ENCODE assay signal across 18 mouse cellular contexts in genomic region chr16:62459949-62460551, GRCm38 (mm10).
"Had no signal": no experiment of that assay in that cellular context is flagged by ENCODE, and none has a peak within 500 bp of the region (broad histone marks: within the 10 kb centered on the region; RNA-seq: fewer than 3 reads in every experiment).

No protein-coding gene starts in this region.

- H3K9ac ChIP-seq: liver, embryonic 15.5 days; neural tube, embryonic 15.5 days had no signal

- H3K27me3 ChIP-seq: liver, embryonic 15.5 days; neural tube, embryonic 15.5 days had no signal

- H3K27ac ChIP-seq: kidney, postnatal 0 days; limb, embryonic 10.5 days; liver, embryonic 15.5 days; midbrain, embryonic 10.5 days; neural tube, embryonic 15.5 days had no signal

- H3K4me2 ChIP-seq: liver, embryonic 11.5 days; liver, embryonic 15.5 days; neural tube, embryonic 15.5 days had no signal

- H3K9me3 ChIP-seq: limb, embryonic 10.5 days; liver, embryonic 15.5 days; midbrain, embryonic 10.5 days; neural tube, embryonic 15.5 days had no signal

- H3K36me3 ChIP-seq: limb, embryonic 10.5 days; liver, embryonic 15.5 days; midbrain, embryonic 10.5 days; neural tube, embryonic 15.5 days had no signal

- H3K4me3 ChIP-seq: limb, embryonic 10.5 days; liver, embryonic 15.5 days; midbrain, embryonic 10.5 days; myocyte; neural tube, embryonic 15.5 days had no signal

- ATAC-seq: lung, postnatal 0 days had no signal

- DNase-seq: kidney, adult 9 months; kidney, postnatal 36 days; layer of hippocampus, adult 9-11 months; lung, adult 2 months; lung, postnatal 36 days; retina, postnatal 1 day; right cerebral cortex, postnatal 4 days; spleen, adult 18-20 months; thymus, adult 18-20 months; thymus, postnatal 25 days had no signal

- H3K4me1 ChIP-seq: liver, embryonic 15.5 days; midbrain, embryonic 10.5 days; neural tube, embryonic 15.5 days had no signal
